Comparison of ENCODE assay signal across 17 mouse cellular contexts in genomic region chr14:74918521-74919103, GRCm38 (mm10). TPM values are rescaled to one million over a fixed set of nuclear protein-coding genes. Genes with fewer than 3 reads are reported as not detected.
DNase-seq lines count a peak whose midpoint lies in the region; ATAC-seq and TF ChIP-seq lines count a peak whose summit lies in the region.
"Had no signal": no experiment of that assay in that cellular context is flagged by ENCODE, and none has a peak within 500 bp of the region (broad histone marks: within the 10 kb centered on the region; RNA-seq: fewer than 3 reads in every experiment).

No protein-coding gene starts in this region.

- peak overlapping the region; percentile 51 for H3K27ac ChIP-seq in gastrocnemius, adult 2 months
- H3K27ac ChIP-seq in thymus, adult 2 months (ENCODE audit: control insufficient read depth, insufficient read depth, low read length), result peak overlapping the region; percentile 42; the same call in 1 of the 2 replicates
- H3K27ac ChIP-seq: embryonic facial prominence, embryonic 12.5 days; forebrain, embryonic 12.5 days; hindbrain, embryonic 15.5 days; kidney, postnatal 0 days; limb, embryonic 13.5 days had no signal

- 53% methylated on average over 5 of the region's 5 CpGs for WGBS in thymus, adult 2 months

- no peaks in the 10 kb centered on the region for H3K27me3 ChIP-seq in thymus, adult 2 months (ENCODE audit: control insufficient read depth, insufficient read depth, low read length)
- H3K27me3 ChIP-seq: embryonic facial prominence, embryonic 12.5 days; forebrain, embryonic 12.5 days; hindbrain, embryonic 15.5 days; limb, embryonic 13.5 days had no signal

- TF ChIP-seq CTCF in gastrocnemius, adult 2 months (IDR thresholded peaks at IDR 0.05), result no peak
- no peak for TF ChIP-seq CTCF in thymus, adult 2 months (IDR thresholded peaks at IDR 0.05; ENCODE audit: borderline replicate concordance, control insufficient read depth, extremely low read depth, insufficient read depth, low read length, poor library complexity)

- H3K4me3 ChIP-seq in gastrocnemius, adult 2 months, result peak overlapping the region; percentile 32
- H3K4me3 ChIP-seq in thymus, adult 2 months (ENCODE audit: control insufficient read depth, insufficient read depth, low read length), result no peak overlapping the region
- H3K4me3 ChIP-seq: embryonic facial prominence, embryonic 12.5 days; forebrain, embryonic 12.5 days; hindbrain, embryonic 15.5 days; limb, embryonic 13.5 days had no signal

- peak; percentile 49 to 77; a peak in 2 of 4 replicates for ATAC-seq in hematopoietic stem cell, adult 5-6 weeks (replicated peaks in 1 of 2; ENCODE audit: insufficient read depth in 1 of 2, low FRiP score in 2 of 2, low TSS enrichment in 1 of 2, low read depth in 1 of 2, poor library complexity in 2 of 2, severe bottlenecking in 2 of 2)
- ATAC-seq in monocyte, adult 5-6 weeks (replicated peaks; ENCODE audit: insufficient number of reproducible peaks, low FRiP score, low TSS enrichment, poor library complexity, severe bottlenecking), result no peak
- ATAC-seq: midbrain, embryonic 16.5 days had no signal

- no peaks in the 10 kb centered on the region for H3K36me3 ChIP-seq in thymus, adult 2 months (ENCODE audit: control insufficient read depth, insufficient read depth, low read length)
- H3K36me3 ChIP-seq: forebrain, embryonic 12.5 days; hindbrain, embryonic 15.5 days had no signal

- H3K4me1 ChIP-seq in thymus, adult 2 months (replicated peaks; ENCODE audit: control insufficient read depth, insufficient read depth, low read length), result peaks cover 44% of the 10 kb centered on the region

- intact Hi-C loops in gastrocnemius, adult 2 months (cut with DNase I), result no loop called here
- intact Hi-C loops in gastrocnemius, postnatal 14 days (cut with DNase I; ENCODE audit: low total_unique reads), result no loop called here

- DNase-seq in gastrocnemius, adult 2 months, result no peak
- no peak for DNase-seq in gastrocnemius, postnatal 14 days
- DNase-seq in thymus, adult 2 months, result peak; percentile 34
- DNase-seq in thymus, postnatal 10 days (ENCODE audit: low spot score in 2 of 2), result no peak
- no peak for DNase-seq in embryo, embryonic 10 days (ENCODE audit: low spot score)
- no peak for DNase-seq in right cerebral cortex, postnatal 14 days
- DNase-seq: cerebellum, adult 8-10 months; gastrocnemius, postnatal 36 days; lung, postnatal 14 days had no signal

- no peak for TF ChIP-seq POLR2A in thymus, adult 2 months (IDR thresholded peaks at IDR 0.05; ENCODE audit: control insufficient read depth, extremely low read depth, insufficient read depth, low read length, poor library complexity)

RNA-seq across cellular contexts. Expression of gene Lrch1, which starts 29.1 kb away (rescaled TPM):
- 1 to 10 TPM; 3.0 to 4.4 TPM for total RNA-seq in gastrocnemius, adult 2 months (2021)
- total RNA-seq in gastrocnemius, postnatal 14 days (2021), result 1 to 10 TPM; 5.5 to 6.6 TPM
- polyA plus RNA-seq in thymus, adult 2 months (2012; rRNA removed), result 27.5 and 30.1 TPM in 2 replicates
- total RNA-seq in hematopoietic stem cell, adult 5-6 weeks (2017), result 21.4 and 23.4 TPM in 2 replicates
- total RNA-seq in monocyte, adult 5-6 weeks (2017), result 31.4 to 43.1 TPM (median 34.7 TPM) in 3 replicates
